Mouse (Mus musculus): ENCODE data around the gene Arhgap44. TPM values are rescaled to one million over a fixed set of nuclear protein-coding genes. Genes with fewer than 3 reads are reported as not detected.

The Arhgap44 gene
- total and polyA plus RNA-seq, 3 experiments = 0.11 TPM; not detected in 2

DNA sequence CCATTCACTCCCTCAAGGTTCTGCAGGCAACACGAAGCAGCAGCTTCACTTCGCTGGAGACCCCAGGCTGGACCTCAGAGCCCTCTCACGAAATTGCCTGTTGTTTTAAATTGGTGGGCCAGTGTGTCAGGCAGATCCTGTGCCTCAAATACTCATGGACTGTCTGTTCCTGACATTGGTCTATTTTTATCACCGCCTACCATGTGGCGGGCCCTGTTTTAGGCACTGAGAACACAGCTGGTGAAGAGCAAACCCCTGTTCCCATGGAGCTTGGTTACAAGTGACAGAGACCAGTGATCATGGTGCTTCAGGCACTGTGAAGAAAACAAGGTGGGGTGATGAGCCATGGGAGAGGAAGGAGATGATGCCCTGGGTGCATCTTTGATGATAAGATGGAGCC, 93.2 kb downstream of the Arhgap44 start:
- H3K36me3 ChIP-seq (replicated peaks) = no peaks in the 10 kb centered on the region
- H3K4me1 ChIP-seq (ENCODE audit: insufficient read depth, low read depth, low read length) = no peaks in the 10 kb centered on the region
- H3K27me3 ChIP-seq (ENCODE audit: insufficient read depth, low read length) = peaks cover 4% of the 10 kb centered on the region; the same call in 1 of the 2 replicates
- no peak for TF ChIP-seq TAL1 (conservative IDR thresholded peaks at IDR 0.05; ENCODE audit: low read depth, low read length)
- ATAC-seq (ENCODE audit: extremely low read depth, insufficient number of reproducible peaks, low FRiP score, poor library complexity, severe bottlenecking) = no peak
- DNase-seq (ENCODE audit: low spot score) = no peak
- H3K9me3 ChIP-seq (replicated peaks) = no peaks in the 10 kb centered on the region
- H3K4me3 ChIP-seq (ENCODE audit: low read depth, low read length) = no peak overlapping the region

GRCm38 (mm10) chr11:65069051-65069450, 93.7 kb downstream of the Arhgap44 start:
- no peak for ATAC-seq (ENCODE audit: extremely low read depth, insufficient number of reproducible peaks, low FRiP score, poor library complexity, severe bottlenecking)
- TF ChIP-seq GATA1 (IDR thresholded peaks at IDR 0.05; ENCODE audit: borderline replicate concordance, low read length) (no peak), GATA2 (IDR thresholded peaks at IDR 0.05; ENCODE audit: borderline replicate concordance, low read depth, low read length) (no peak), TAL1 (conservative IDR thresholded peaks at IDR 0.05; ENCODE audit: low read depth, low read length) (no peak), POLR2AphosphoS5 (IDR thresholded peaks at IDR 0.05; ENCODE audit: insufficient replicate concordance, low read depth, low read length) (no peak), CTCF (IDR thresholded peaks at IDR 0.05; ENCODE audit: low read depth, low read length) (no peak)
- Histone ChIP-seq H3K36me3 (replicated peaks) (no peaks in the 10 kb centered on the region), H3K4me1 (ENCODE audit: insufficient read depth, low read depth, low read length) (no peaks in the 10 kb centered on the region), H3K9me3 (replicated peaks) (no peaks in the 10 kb centered on the region), H3K27me3 (ENCODE audit: insufficient read depth, low read length) (peaks cover 1% of the 10 kb centered on the region; the same call in 1 of the 2 replicates), H3K4me3 (ENCODE audit: low read depth, low read length) (no peak overlapping the region)
- DNase-seq (ENCODE audit: low spot score) = no peak

DNA sequence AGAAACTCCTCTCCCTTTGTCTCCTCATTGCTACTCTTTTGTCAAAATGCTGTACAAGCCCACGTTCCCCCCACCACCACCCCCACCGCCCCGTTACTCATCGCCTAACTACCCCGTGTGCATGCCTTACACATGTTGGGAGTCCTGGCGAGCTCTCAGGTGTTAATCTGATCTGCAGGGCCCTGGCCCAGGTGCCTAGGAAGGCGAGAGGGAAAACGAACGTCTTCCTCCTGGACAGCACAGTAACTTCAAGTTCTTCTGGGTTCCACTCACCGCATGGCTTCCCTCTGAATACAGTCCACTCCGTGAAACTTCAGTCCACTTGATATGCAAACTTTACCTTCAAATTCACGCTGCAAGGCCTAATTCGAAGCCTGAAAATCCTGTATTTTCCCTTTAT, 97.6 kb downstream of the Arhgap44 start:
- Histone ChIP-seq H3K4me3 (ENCODE audit: low read depth, low read length) (no peak overlapping the region), H3K9me3 (replicated peaks) (no peaks in the 10 kb centered on the region), H3K27me3 (ENCODE audit: insufficient read depth, low read length) (no peaks in the 10 kb centered on the region; the same call in 1 of the 2 replicates), H3K4me1 (ENCODE audit: insufficient read depth, low read depth, low read length) (no peaks in the 10 kb centered on the region), H3K36me3 (replicated peaks) (no peaks in the 10 kb centered on the region)
- ATAC-seq (ENCODE audit: extremely low read depth, insufficient number of reproducible peaks, low FRiP score, poor library complexity, severe bottlenecking) = no peak
- no peak for DNase-seq (ENCODE audit: low spot score)
- TF ChIP-seq CTCF (IDR thresholded peaks at IDR 0.05; ENCODE audit: low read depth, low read length) (no peak), TAL1 (conservative IDR thresholded peaks at IDR 0.05; ENCODE audit: low read depth, low read length) (no peak)

DNA sequence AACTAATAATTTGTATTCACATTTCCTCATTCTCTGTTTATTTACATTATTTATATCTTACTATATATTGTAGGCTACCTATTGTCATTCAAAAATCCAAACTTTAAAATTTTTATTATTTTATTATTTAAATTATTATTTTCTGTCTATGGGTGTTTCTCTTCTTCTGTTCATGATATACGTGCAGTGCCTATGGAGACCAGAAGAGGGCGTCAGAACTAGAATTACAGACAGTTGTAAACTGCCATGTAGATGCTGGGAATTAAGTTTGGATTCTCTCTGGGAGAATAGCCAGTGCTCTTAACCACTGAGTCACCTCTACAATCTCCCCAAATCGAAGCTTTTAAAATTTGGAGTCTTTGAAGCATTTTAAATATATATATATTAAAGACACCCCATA, 101.3 kb downstream of the Arhgap44 start:
- DNase-seq (ENCODE audit: low spot score) = no peak
- Histone ChIP-seq H3K4me3 (ENCODE audit: low read depth, low read length) (no peak overlapping the region), H3K9me3 (replicated peaks) (no peaks in the 10 kb centered on the region), H3K27me3 (ENCODE audit: insufficient read depth, low read length) (no peaks in the 10 kb centered on the region; the same call in 1 of the 2 replicates), H3K36me3 (replicated peaks) (no peaks in the 10 kb centered on the region), H3K4me1 (ENCODE audit: insufficient read depth, low read depth, low read length) (no peaks in the 10 kb centered on the region)
- TF ChIP-seq CTCF (IDR thresholded peaks at IDR 0.05; ENCODE audit: low read depth, low read length) (no peak), TAL1 (conservative IDR thresholded peaks at IDR 0.05; ENCODE audit: low read depth, low read length) (no peak), POLR2AphosphoS5 (IDR thresholded peaks at IDR 0.05; ENCODE audit: insufficient replicate concordance, low read depth, low read length) (no peak), GATA1 (IDR thresholded peaks at IDR 0.05; ENCODE audit: borderline replicate concordance, low read length) (no peak), GATA2 (IDR thresholded peaks at IDR 0.05; ENCODE audit: borderline replicate concordance, low read depth, low read length) (no peak)
- no peak for ATAC-seq (ENCODE audit: extremely low read depth, insufficient number of reproducible peaks, low FRiP score, poor library complexity, severe bottlenecking)

GRCm38 (mm10) chr11:65059531-65059930, 103.2 kb downstream of the Arhgap44 start:
- DNase-seq (ENCODE audit: low spot score) (no peak), ATAC-seq (ENCODE audit: extremely low read depth, insufficient number of reproducible peaks, low FRiP score, poor library complexity, severe bottlenecking) (no peak)
- H3K36me3 ChIP-seq (replicated peaks) = no peaks in the 10 kb centered on the region
- H3K4me1 ChIP-seq (ENCODE audit: insufficient read depth, low read depth, low read length) = no peaks in the 10 kb centered on the region
- no peak for TF ChIP-seq CTCF (IDR thresholded peaks at IDR 0.05; ENCODE audit: low read depth, low read length)
- no peak for TF ChIP-seq GATA2 (IDR thresholded peaks at IDR 0.05; ENCODE audit: borderline replicate concordance, low read depth, low read length)
- no peaks in the 10 kb centered on the region for H3K9me3 ChIP-seq (replicated peaks)
- H3K4me3 ChIP-seq (ENCODE audit: low read depth, low read length) = no peak overlapping the region
- no peaks in the 10 kb centered on the region; the same call in 1 of the 2 replicates for H3K27me3 ChIP-seq (ENCODE audit: insufficient read depth, low read length)

DNA sequence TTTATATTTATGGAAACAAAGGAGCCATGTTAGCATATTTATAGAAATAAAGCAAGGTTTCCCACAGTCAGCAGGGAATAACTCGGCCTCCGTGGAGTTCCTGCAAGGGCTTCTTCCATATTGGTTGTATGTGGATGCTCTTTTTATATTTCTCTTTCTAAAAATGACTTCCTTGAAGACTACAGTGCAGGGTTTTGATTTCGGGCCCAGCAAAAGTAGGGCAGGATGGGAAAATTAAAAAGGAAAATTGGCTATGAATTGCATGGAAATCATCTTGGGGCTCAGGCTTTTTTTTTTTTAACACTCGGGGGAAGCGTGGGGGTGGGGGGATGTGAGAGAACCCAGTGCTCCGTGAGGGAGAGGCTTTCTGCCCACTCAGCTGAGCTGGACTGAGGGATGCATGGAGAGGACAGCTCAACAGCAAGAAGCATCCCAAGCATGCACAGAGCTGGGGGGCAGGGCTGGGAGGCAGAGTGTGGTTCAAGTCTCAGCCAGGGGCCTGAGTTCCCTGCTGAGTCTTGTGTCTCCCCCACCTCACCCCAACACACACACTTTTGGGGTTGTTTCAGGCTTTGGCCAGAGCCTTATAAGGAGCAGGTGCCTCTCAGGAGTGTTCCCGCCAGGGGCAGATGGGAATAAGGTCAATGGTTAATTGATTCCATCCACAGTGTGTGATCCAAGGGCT, 104.4 kb downstream of the Arhgap44 start:
- H3K9me3 ChIP-seq (replicated peaks) = no peaks in the 10 kb centered on the region

DNA sequence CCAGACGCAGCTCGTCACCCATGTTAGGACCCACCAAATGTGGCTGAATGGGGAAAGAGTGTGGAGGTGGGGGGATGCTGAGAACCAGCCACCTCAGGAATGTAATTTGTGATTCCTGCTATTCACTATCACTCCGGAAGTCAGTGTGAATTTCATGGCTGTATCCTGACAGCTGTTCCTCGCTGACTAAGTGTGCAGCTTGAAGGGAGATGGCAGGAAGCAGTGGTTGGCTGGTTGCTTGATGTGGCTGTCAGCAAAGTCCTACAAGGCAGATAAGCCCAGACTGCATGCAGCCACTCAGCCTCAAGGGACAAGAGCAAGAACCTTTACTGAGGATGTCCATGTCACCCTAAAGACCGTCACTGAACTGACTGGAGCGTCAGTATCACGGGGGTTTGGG, 107.2 kb downstream of the Arhgap44 start:
- DNase-seq (ENCODE audit: low spot score) = no peak
- Histone ChIP-seq H3K4me3 (ENCODE audit: low read depth, low read length) (no peak overlapping the region), H3K36me3 (replicated peaks) (no peaks in the 10 kb centered on the region), H3K4me1 (ENCODE audit: insufficient read depth, low read depth, low read length) (no peaks in the 10 kb centered on the region), H3K27me3 (ENCODE audit: insufficient read depth, low read length) (no peaks in the 10 kb centered on the region), H3K9me3 (replicated peaks) (no peaks in the 10 kb centered on the region)
- TF ChIP-seq TAL1 (conservative IDR thresholded peaks at IDR 0.05; ENCODE audit: low read depth, low read length) (no peak), GATA2 (IDR thresholded peaks at IDR 0.05; ENCODE audit: borderline replicate concordance, low read depth, low read length) (no peak), POLR2AphosphoS5 (IDR thresholded peaks at IDR 0.05; ENCODE audit: insufficient replicate concordance, low read depth, low read length) (no peak), CTCF (IDR thresholded peaks at IDR 0.05; ENCODE audit: low read depth, low read length) (no peak), GATA1 (IDR thresholded peaks at IDR 0.05; ENCODE audit: borderline replicate concordance, low read length) (no peak)
- no peak for ATAC-seq (ENCODE audit: extremely low read depth, insufficient number of reproducible peaks, low FRiP score, poor library complexity, severe bottlenecking)

More for the DNA sequence above, 104.4 kb downstream of the Arhgap44 start:
- DNase-seq (ENCODE audit: low spot score) (no peak), ATAC-seq (ENCODE audit: extremely low read depth, insufficient number of reproducible peaks, low FRiP score, poor library complexity, severe bottlenecking) (no peak)
- Histone ChIP-seq H3K4me1 (ENCODE audit: insufficient read depth, low read depth, low read length) (no peaks in the 10 kb centered on the region), H3K36me3 (replicated peaks) (no peaks in the 10 kb centered on the region), H3K27me3 (ENCODE audit: insufficient read depth, low read length) (no peaks in the 10 kb centered on the region), H3K4me3 (ENCODE audit: low read depth, low read length) (no peak overlapping the region)
- TF ChIP-seq CTCF (IDR thresholded peaks at IDR 0.05; ENCODE audit: low read depth, low read length) = no peak
- TF ChIP-seq TAL1 (conservative IDR thresholded peaks at IDR 0.05; ENCODE audit: low read depth, low read length) = no peak
- TF ChIP-seq POLR2AphosphoS5 (IDR thresholded peaks at IDR 0.05; ENCODE audit: insufficient replicate concordance, low read depth, low read length) = no peak
- TF ChIP-seq GATA2 (IDR thresholded peaks at IDR 0.05; ENCODE audit: borderline replicate concordance, low read depth, low read length) = no peak
- TF ChIP-seq GATA1 (IDR thresholded peaks at IDR 0.05; ENCODE audit: borderline replicate concordance, low read length) = no peak

Data from G1E (cell line).